Mouse (Mus musculus): ENCODE data around the gene Add3. TPM values are rescaled to one million over a fixed set of nuclear protein-coding genes. Genes with fewer than 3 reads are reported as not detected.

Add3 gene
- total and polyA plus RNA-seq, 3 experiments, result 16.3 to 18.4 (median 16.4) TPM

GRCm38 (mm10) chr19:53283742-53284141 is 143.5 kb downstream of the Add3 start:
- H3K79me2 ChIP-seq (replicated peaks; ENCODE audit: control insufficient read depth, extremely low read depth, insufficient read depth, poor library complexity, severe bottlenecking), result no peaks in the 10 kb centered on the region
- H3K4me1 ChIP-seq (ENCODE audit: control insufficient read depth in 1 of 2, insufficient read depth in 2 of 2), result peaks cover 13 to 19% of the 10 kb centered on the region in 2 experiments
- dilution Hi-C loops (cut with MboI; ENCODE audit: extremely low pct_ligation_motif_present, extremely low pct_unique_long_range_greater_than_20kb, low sequenced_read_pairs), result no loop called here
- H3K36me3 ChIP-seq (replicated peaks in 1 of 2; ENCODE audit: control insufficient read depth in 1 of 2, insufficient read depth in 1 of 2, low read length in 1 of 2), result no peaks in the 10 kb centered on the region
- no peaks in the 10 kb centered on the region for H3K9me3 ChIP-seq (replicated peaks; ENCODE audit: low read length)
- no peak overlapping the region for H3K9ac ChIP-seq (ENCODE audit: insufficient read depth, low read depth)
- no peak overlapping the region for H3K4me3 ChIP-seq (replicated peaks in 1 of 3; ENCODE audit: low read depth in 2 of 3, low read length in 2 of 3, poor library complexity in 1 of 3)
- in situ Hi-C loops (cut with MboI; ENCODE audit: low pct_ligation_motif_present, low pct_unique_long_range_greater_than_20kb, low sequenced_read_pairs), result no loop called here
- no peaks in the 10 kb centered on the region for H3K27me3 ChIP-seq (replicated peaks)
- H3K4me2 ChIP-seq (ENCODE audit: insufficient read depth, low read depth, poor library complexity, severe bottlenecking), result no peak overlapping the region
- H3K27ac ChIP-seq (ENCODE audit: insufficient read depth, low read depth), result no peak overlapping the region
- no peak for DNase-seq (ENCODE audit: extremely low read depth)
- TF ChIP-seq MEF2A (IDR thresholded peaks at IDR 0.05; ENCODE audit: borderline replicate concordance, low read depth, low read length) (no peak), ELF1 (IDR thresholded peaks at IDR 0.05; ENCODE audit: low read depth, low read length) (no peak), MAZ (IDR thresholded peaks at IDR 0.05; ENCODE audit: low read depth, low read length) (no peak), IRF4 (IDR thresholded peaks at IDR 0.05; ENCODE audit: low read depth, low read length) (0 out of 2 replicates have a peak, but pooled peaks have one; percentile 19), MXI1 (IDR thresholded peaks at IDR 0.05; ENCODE audit: low read depth, low read length) (no peak), MAFK (IDR thresholded peaks at IDR 0.05; ENCODE audit: insufficient replicate concordance, low read length) (no peak), SIN3A (IDR thresholded peaks at IDR 0.05; ENCODE audit: low read length) (no peak)

- Histone ChIP-seq H3K9me3 (replicated peaks; ENCODE audit: low read length) (no peaks in the 10 kb centered on the region), H3K4me1 (ENCODE audit: control insufficient read depth in 1 of 2, insufficient read depth in 2 of 2) (peaks cover 13 to 19% of the 10 kb centered on the region in 2 experiments), H3K79me2 (replicated peaks; ENCODE audit: control insufficient read depth, extremely low read depth, insufficient read depth, poor library complexity, severe bottlenecking) (no peaks in the 10 kb centered on the region), H3K27ac (ENCODE audit: insufficient read depth, low read depth) (no peak overlapping the region), H3K36me3 (replicated peaks in 1 of 2; ENCODE audit: control insufficient read depth in 1 of 2, insufficient read depth in 1 of 2, low read length in 1 of 2) (no peaks in the 10 kb centered on the region), H3K9ac (ENCODE audit: insufficient read depth, low read depth) (no peak overlapping the region), H3K27me3 (replicated peaks) (no peaks in the 10 kb centered on the region), H3K4me2 (ENCODE audit: insufficient read depth, low read depth, poor library complexity, severe bottlenecking) (no peak overlapping the region), H3K4me3 (replicated peaks in 1 of 3; ENCODE audit: low read depth in 2 of 3, low read length in 2 of 3, poor library complexity in 1 of 3) (no peak overlapping the region)
- dilution Hi-C loops (cut with MboI; ENCODE audit: extremely low pct_ligation_motif_present, extremely low pct_unique_long_range_greater_than_20kb, low sequenced_read_pairs) (no loop called here), in situ Hi-C loops (cut with MboI; ENCODE audit: low pct_ligation_motif_present, low pct_unique_long_range_greater_than_20kb, low sequenced_read_pairs) (no loop called here)
- TF ChIP-seq NRF1 (IDR thresholded peaks at IDR 0.05; ENCODE audit: low read depth, low read length) (no peak), CTCF (conservative IDR thresholded peaks at IDR 0.05 in 1 of 2, IDR thresholded peaks at IDR 0.05 in 1 of 2; ENCODE audit: low read depth in 2 of 2, low read length in 2 of 2) (no peak), E2F4 (IDR thresholded peaks at IDR 0.05; ENCODE audit: insufficient replicate concordance, low read depth, low read length) (no peak), EP300 (IDR thresholded peaks at IDR 0.05; ENCODE audit: low read length) (no peak), MAZ (IDR thresholded peaks at IDR 0.05; ENCODE audit: low read depth, low read length) (no peak), RAD21 (IDR thresholded peaks at IDR 0.05; ENCODE audit: low read depth, low read length) (no peak), ZKSCAN1 (IDR thresholded peaks at IDR 0.05; ENCODE audit: borderline replicate concordance, low read depth, low read length) (no peak), ZC3H11A (IDR thresholded peaks at IDR 0.05; ENCODE audit: low read depth, low read length) (no peak), NELFE (IDR thresholded peaks at IDR 0.05; ENCODE audit: low read depth, low read length) (no peak)
- no peak for DNase-seq (ENCODE audit: extremely low read depth)
Observed at GRCm38 (mm10) chr19:53284268-53285208, 144.3 kb downstream of the Add3 start.
